Mouse (Mus musculus): Measurements from ENCODE around the gene Lrig1. TPM values are rescaled to one million over a fixed set of nuclear protein-coding genes. Genes with fewer than 3 reads are reported as not detected.

The Lrig1 gene
- polyA plus RNA-seq, 1 experiment from 2014 or later: 45.8 TPM

DNA sequence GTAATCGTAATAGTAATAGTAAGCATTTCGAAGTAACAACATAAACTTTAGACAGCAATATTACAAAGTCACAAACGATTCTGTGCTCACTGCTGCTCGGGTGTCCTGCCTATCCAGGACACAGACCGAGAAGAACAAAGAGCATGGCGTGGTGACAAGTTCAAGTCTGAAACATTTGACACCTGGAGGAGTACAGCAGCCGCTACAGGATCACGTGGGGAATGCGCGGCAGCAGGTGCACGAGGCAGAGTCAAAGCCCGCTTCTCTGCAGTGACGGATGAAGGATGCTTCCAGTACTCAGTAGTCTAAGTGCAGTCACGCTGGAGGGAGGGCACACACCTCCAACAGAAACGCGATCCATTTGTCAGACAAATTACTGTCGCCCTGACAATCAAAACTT lies 48.4 kb downstream of the Lrig1 start:
- DNase-seq (ENCODE audit: low read depth, low spot score): no peak
- ChIA-PET POLR2A (no interaction called here), CTCF (interaction anchor here (1.5 to 1.6 kb wide), 2 partner anchors 25 to 89 kb away, joined by 4 read pairs; no protein-coding TSS in a partner anchor)
- in situ Hi-C loops (cut with MboI; ENCODE audit: low pct_unique_long_range_greater_than_20kb): no loop called here
- no peaks in the 10 kb centered on the region for H3K27me3 ChIP-seq
- TF ChIP-seq CTCF (IDR thresholded peaks at IDR 0.05): no peak
- ATAC-seq: no peak

GRCm38 (mm10) chr6:94649637-94650036 lies 50.3 kb downstream of the Lrig1 start:
- ChIA-PET CTCF (interaction anchor here (0.7 to 2.0 kb wide), 7 partner anchors 11 to 46 kb away, joined by 3 to 5 read pairs (median 4); no protein-coding TSS in a partner anchor), POLR2A (interaction anchor here (1.7 kb wide), 1 partner anchor 8 kb away, joined by 12 read pairs; no protein-coding TSS in a partner anchor)
- H3K27me3 ChIP-seq: no peaks in the 10 kb centered on the region
- DNase-seq (ENCODE audit: low read depth, low spot score): no peak
- ATAC-seq: no peak
- no peak for TF ChIP-seq CTCF (IDR thresholded peaks at IDR 0.05)
- in situ Hi-C loops (cut with MboI; ENCODE audit: low pct_unique_long_range_greater_than_20kb): no loop called here

GRCm38 (mm10) chr6:94648496-94648895 lies 51.5 kb downstream of the Lrig1 start:
- in situ Hi-C loops (cut with MboI; ENCODE audit: low pct_unique_long_range_greater_than_20kb): no loop called here
- ChIA-PET CTCF (interaction anchor here (1.2 to 2.0 kb wide), 3 partner anchors 10 to 26 kb away, joined by 3 to 5 read pairs (median 5); no protein-coding TSS in a partner anchor), POLR2A (interaction anchor here (0.9 to 1.9 kb wide), 4 partner anchors 9 to 288 kb away, joined by 3 to 12 read pairs (median 4); partner anchors contain the start of gene Lrig1)
- no peaks in the 10 kb centered on the region for H3K27me3 ChIP-seq
- ATAC-seq (no peak), DNase-seq (ENCODE audit: low read depth, low spot score) (no peak)
- no peak for TF ChIP-seq CTCF (IDR thresholded peaks at IDR 0.05)

- no peaks in the 10 kb centered on the region for H3K27me3 ChIP-seq
- peak; percentile 88 for DNase-seq (ENCODE audit: low read depth, low spot score)
- POLR2A ChIA-PET: interaction anchor here (0.6 to 1.9 kb wide), 6 partner anchors 10 to 289 kb away, joined by 3 to 12 read pairs (median 4); partner anchors contain the start of gene Lrig1
- peak; percentile 75 for ATAC-seq
- CTCF ChIA-PET: interaction anchor here (0.8 to 2.0 kb wide), 3 partner anchors 9 to 20 kb away, joined by 3 to 9 read pairs (median 5); no protein-coding TSS in a partner anchor
- TF ChIP-seq CTCF (IDR thresholded peaks at IDR 0.05): no peak
- in situ Hi-C loops (cut with MboI; ENCODE audit: low pct_unique_long_range_greater_than_20kb): no loop called here
Measured at GRCm38 (mm10) chr6:94647574-94648430, 52.2 kb downstream of the Lrig1 start.

- DNase-seq (ENCODE audit: low read depth, low spot score) (no peak), ATAC-seq (no peak)
- TF ChIP-seq CTCF (IDR thresholded peaks at IDR 0.05): no peak
- no peaks in the 10 kb centered on the region for H3K27me3 ChIP-seq
- POLR2A ChIA-PET: interaction anchor here (0.6 to 1.6 kb wide), 5 partner anchors 10 to 158 kb away, joined by 3 to 4 read pairs (median 3); no protein-coding TSS in a partner anchor
- CTCF ChIA-PET: interaction anchor here (1.0 to 1.7 kb wide), 4 partner anchors 12 to 50 kb away, joined by 3 to 9 read pairs (median 4); no protein-coding TSS in a partner anchor
- in situ Hi-C loops (cut with MboI; ENCODE audit: low pct_unique_long_range_greater_than_20kb): no loop called here
Measured at GRCm38 (mm10) chr6:94646902-94647301, 53.1 kb downstream of the Lrig1 start.

- CTCF ChIA-PET: interaction anchor here (1.0 to 1.7 kb wide), 4 partner anchors 12 to 49 kb away, joined by 3 to 9 read pairs (median 4); no protein-coding TSS in a partner anchor
- in situ Hi-C loops (cut with MboI; ENCODE audit: low pct_unique_long_range_greater_than_20kb): no loop called here
- DNase-seq (ENCODE audit: low read depth, low spot score) (peak; percentile 92), ATAC-seq (peak; percentile 65)
- H3K27me3 ChIP-seq: no peaks in the 10 kb centered on the region
- POLR2A ChIA-PET: interaction anchor here (0.6 to 1.6 kb wide), 4 partner anchors 11 to 159 kb away, joined by 3 to 4 read pairs (median 3); no protein-coding TSS in a partner anchor
- TF ChIP-seq CTCF (IDR thresholded peaks at IDR 0.05): no peak
Measured at GRCm38 (mm10) chr6:94646274-94646863, 53.6 kb downstream of the Lrig1 start.

- in situ Hi-C loops (cut with MboI; ENCODE audit: low pct_unique_long_range_greater_than_20kb): no loop called here
- CTCF ChIA-PET: interaction anchor here (0.6 to 1.7 kb wide), 3 partner anchors 11 to 321 kb away, joined by 3 to 9 read pairs (median 3); no protein-coding TSS in a partner anchor
- POLR2A ChIA-PET: interaction anchor here (1.0 to 1.6 kb wide), 2 partner anchors 11 to 114 kb away, joined by 3 read pairs; no protein-coding TSS in a partner anchor
- ATAC-seq: no peak
- H3K27me3 ChIP-seq: no peaks in the 10 kb centered on the region
- no peak for DNase-seq (ENCODE audit: low read depth, low spot score)
- no peak for TF ChIP-seq CTCF (IDR thresholded peaks at IDR 0.05)
Measured at GRCm38 (mm10) chr6:94645723-94646122, 54.2 kb downstream of the Lrig1 start.

GRCm38 (mm10) chr6:94644641-94645040 lies 55.3 kb downstream of the Lrig1 start:
- no peak for TF ChIP-seq CTCF (IDR thresholded peaks at IDR 0.05)
- no peak for ATAC-seq
- DNase-seq (ENCODE audit: low read depth, low spot score): no peak
- H3K27me3 ChIP-seq: no peaks in the 10 kb centered on the region
- POLR2A ChIA-PET: no interaction called here
- CTCF ChIA-PET: interaction anchor here (0.9 to 1.1 kb wide), 2 partner anchors 9 to 18 kb away, joined by 3 read pairs; no protein-coding TSS in a partner anchor
- in situ Hi-C loops (cut with MboI; ENCODE audit: low pct_unique_long_range_greater_than_20kb): no loop called here

DNA sequence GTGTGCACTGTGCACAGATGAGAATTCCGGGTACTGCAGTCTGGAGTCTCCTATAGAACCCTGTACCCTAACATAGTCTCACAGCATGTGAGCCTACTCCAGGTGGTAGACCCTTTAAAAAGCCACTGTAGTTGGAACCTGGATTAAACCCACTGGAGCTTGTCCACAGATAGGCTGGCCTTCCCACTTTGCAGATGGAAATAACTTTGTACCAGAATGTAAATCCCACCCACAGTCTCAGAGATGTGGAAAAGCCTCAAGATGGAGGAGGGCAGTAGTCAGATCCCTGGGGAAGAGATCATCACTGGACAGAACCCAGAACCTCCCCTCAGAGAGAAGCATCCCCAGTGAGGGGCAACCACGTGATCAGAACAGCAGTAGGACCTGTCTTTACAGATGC lies 56.0 kb downstream of the Lrig1 start:
- POLR2A ChIA-PET: no interaction called here
- no peak for ATAC-seq

DNA sequence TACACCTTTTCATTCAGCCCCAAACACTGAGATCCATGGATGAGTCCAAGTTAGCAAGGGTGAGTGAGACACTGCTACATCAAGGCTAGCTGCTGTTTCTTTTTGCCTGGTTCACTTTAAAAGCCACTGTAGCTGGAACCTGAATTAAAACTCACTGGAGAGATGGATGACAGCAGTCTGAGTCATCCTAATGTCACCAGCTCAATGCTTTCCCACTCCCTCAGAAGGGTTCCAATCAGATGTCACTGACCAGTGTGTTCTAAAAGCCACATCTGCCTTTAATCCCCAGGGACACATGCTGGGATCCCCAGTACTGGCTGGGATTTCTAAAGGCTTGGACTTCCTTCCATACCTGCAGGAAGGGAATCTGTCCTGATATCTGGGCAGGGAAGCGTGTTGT lies 57.9 kb downstream of the Lrig1 start:
- ATAC-seq (no peak), DNase-seq (ENCODE audit: low read depth, low spot score) (no peak)
- in situ Hi-C loops (cut with MboI; ENCODE audit: low pct_unique_long_range_greater_than_20kb): no loop called here
- CTCF ChIA-PET: interaction anchor here (0.7 to 1.3 kb wide), 2 partner anchors 12 to 15 kb away, joined by 3 read pairs; no protein-coding TSS in a partner anchor
- POLR2A ChIA-PET: no interaction called here
- no peaks in the 10 kb centered on the region for H3K27me3 ChIP-seq
- TF ChIP-seq CTCF (IDR thresholded peaks at IDR 0.05): no peak

More for the DNA sequence above, 56.0 kb downstream of the Lrig1 start:
- TF ChIP-seq CTCF (IDR thresholded peaks at IDR 0.05): no peak
- in situ Hi-C loops (cut with MboI; ENCODE audit: low pct_unique_long_range_greater_than_20kb): no loop called here
- CTCF ChIA-PET: interaction anchor here (0.9 to 1.1 kb wide), 2 partner anchors 8 to 17 kb away, joined by 3 read pairs; no protein-coding TSS in a partner anchor
- no peaks in the 10 kb centered on the region for H3K27me3 ChIP-seq
- DNase-seq (ENCODE audit: low read depth, low spot score): no peak
